Mouse (Mus musculus) liver, embryonic 14.5 days (tissue): ENCODE data around the gene Med16.

Experiments used
- CTCF ChIP-seq: IDR thresholded peaks from 2 replicates; pipeline ENCODE4 v1.5.1; 2016; ENCODE audit warnings: antibody characterized with exemption, low read depth, control low read depth
- EP300 ChIP-seq: IDR thresholded peaks from 2 replicates; pipeline ENCODE4 v1.6.1; 2016; ENCODE audit warnings: antibody characterized with exemption, low read depth

GRCm38 (mm10) chr10:79933145-79933679 is 24.5 kb upstream of the Med16 start:
- TF ChIP-seq CTCF (no peak), EP300 (no peak)
